Mouse (Mus musculus): ENCODE measurements around the gene Fscn2. TPM values are rescaled to one million over a fixed set of nuclear protein-coding genes. Genes with fewer than 3 reads are reported as not detected.
"Not testable (repeated sequence)": the region's sequence is repeated elsewhere in the genome, so short reads cannot be mapped to it uniquely, and the experiment has no call there.

Gene Fscn2
- total RNA-seq, 2 experiments from 2014 or later = 0.31 to 0.37 TPM

DNA sequence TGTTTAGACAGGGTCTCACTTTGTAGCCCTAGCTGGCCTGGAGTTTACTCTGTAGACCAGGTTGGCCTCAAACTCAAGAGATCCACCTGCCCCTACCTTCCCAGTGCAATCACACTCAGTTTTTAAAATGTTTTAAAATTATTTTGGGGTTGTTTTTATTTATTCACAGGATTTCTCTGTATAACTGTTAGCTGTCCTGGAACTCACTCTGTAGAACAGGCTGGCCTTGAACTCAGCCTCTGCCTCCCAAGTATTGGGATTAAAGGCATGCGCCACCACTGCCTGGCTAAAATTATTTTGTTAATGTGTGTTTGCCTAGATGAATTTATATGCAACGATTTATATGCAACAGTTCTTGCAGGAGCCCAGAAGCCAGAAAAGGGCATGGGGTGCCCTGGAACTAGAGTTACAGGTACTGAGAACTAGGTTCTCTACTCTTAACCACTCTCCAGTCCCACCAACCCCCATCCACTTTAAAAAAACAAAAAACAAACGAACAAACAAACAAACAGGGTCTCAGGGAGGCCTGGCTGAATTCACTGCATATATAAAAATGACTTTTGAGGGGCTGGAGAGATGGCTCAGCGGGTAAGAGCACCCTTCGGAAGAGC, 16.9 kb upstream of the Fscn2 start:
- DNase-seq = peak in 1 of 2 experiments; percentile 10
- intact Hi-C loops (cut with DNase I) = no loop called here

DNA sequence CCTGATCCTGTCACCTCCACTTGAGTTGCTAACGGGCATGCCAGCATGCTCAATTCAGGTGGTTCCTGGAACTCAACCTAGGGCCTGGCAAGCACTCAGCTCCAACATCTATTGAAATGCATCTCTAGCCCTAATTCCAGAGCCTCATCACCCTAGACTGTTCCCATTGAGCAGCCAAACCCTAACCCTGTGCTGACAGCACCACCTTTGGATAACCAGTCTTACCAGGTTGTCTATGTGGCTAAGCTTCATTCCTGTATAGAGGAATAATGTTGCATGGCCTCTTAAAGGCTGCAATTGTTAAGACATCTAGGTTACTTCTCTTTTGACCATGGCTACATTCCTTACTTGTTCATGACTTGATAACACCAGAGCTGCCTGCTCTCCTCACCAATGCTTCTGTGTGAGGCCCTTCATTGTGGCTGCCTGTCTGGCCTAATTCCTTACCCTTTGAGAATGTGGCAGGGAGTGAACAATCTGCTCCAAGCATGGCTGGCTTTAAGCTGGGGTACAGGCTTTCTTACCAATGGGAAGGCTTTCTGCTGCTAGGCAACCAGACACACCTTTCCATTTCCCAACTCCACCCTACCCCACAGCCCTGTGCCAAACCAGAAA, 16.2 kb upstream of the Fscn2 start:
- DNase-seq = peak in 1 of 2 experiments; percentile 15
- intact Hi-C loops (cut with DNase I) = no loop called here

DNA sequence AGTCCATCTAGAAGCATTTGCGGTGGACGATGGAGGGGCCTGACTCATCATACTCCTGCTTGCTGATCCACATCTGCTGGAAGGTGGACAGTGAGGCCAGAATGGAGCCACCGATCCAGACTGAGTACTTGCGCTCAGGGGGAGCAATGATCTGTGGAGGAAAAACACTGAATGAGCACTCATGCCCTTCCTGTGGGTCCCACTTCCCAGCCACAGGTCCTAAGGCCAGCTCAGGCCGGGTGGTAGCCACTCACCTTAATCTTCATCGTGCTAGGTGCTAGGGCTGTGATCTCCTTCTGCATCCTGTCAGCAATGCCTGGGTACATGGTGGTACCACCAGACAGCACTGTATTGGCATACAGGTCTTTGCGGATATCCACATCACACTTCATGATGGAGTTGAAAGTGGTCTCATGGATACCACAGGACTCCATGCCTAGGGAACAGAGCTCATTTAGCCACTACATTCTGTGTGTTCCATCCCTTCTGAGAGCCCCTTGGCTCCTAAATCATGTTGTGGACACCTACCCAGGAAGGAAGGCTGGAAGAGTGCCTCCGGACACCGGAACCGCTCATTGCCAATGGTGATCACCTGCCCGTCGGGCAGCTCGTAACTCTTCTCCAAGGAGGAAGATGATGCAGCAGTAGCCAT, 14.8 kb upstream of the Fscn2 start:
- intact Hi-C loops (cut with DNase I) = not testable (repeated sequence)
- DNase-seq = peak in 1 of 2 experiments; percentile 20

DNA sequence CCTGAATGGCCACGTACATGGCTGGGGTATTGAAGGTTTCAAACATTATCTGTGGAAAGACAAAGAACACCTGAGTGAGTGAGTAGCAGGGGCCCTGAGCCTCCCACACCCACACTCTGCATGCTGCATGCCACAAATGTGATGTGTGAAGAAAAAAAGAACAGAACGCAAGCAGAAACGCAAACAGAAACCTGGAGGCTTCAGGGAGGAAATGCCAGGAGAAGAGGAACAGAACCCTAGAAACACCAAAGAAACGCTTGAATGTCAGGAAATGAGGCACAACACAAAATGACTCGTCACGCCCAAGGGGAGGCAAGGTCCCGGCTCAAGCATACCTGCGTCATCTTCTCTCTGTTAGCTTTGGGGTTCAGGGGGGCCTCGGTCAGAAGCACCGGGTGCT, 14.0 kb upstream of the Fscn2 start:
- intact Hi-C loops (cut with DNase I) = no loop called here
- peak in 1 of 2 experiments; percentile 35 for DNase-seq

DNA sequence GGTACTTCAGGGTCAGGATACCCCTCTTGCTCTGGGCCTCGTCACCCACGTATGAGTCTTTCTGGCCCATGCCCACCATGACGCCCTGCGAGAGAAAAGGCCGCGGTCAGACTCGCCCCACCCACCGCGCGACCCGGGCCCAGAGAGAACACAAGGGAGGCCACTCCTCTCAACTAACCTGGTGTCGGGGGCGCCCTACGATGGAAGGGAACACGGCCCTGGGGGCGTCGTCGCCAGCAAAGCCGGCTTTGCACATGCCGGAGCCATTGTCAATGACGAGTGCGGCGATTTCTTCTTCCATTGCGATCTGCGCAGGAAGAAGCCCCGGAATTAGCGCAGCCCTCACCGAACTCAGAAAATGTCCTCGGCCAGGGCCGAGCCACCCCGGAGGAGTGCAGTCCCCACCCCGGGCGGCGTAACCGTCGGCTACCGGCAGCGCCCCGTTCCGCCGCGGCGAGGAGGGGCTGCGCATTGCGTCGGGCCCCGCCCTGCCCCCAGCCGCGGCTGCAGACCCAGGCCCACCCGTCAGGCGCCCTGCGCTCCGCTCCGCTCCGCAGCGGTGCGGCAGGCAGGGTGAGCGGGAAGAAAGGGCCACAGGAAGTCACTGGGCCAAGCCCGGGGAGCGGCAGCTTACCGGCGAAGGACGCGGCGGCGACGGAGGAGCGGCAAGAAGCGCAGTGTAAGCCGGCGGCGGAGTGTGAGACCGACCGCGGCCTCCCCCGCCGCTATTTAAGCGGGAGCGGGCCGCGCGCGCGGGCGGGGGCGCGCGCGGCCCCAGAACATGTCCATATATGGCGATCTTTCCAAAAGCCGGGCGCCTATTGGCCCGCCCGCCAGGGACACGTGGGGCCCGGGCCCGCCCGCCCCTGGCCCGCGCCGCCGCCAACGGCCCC, 13.3 kb upstream of the Fscn2 start, which contains the start of gene Actg1:
Gene Actg1, minus strand, starts transcription at position 752 of the 893 bp plus-strand sequence.
- peak; percentile 77 to 82 for DNase-seq
- intact Hi-C loops (cut with DNase I) = no loop called here

DNA sequence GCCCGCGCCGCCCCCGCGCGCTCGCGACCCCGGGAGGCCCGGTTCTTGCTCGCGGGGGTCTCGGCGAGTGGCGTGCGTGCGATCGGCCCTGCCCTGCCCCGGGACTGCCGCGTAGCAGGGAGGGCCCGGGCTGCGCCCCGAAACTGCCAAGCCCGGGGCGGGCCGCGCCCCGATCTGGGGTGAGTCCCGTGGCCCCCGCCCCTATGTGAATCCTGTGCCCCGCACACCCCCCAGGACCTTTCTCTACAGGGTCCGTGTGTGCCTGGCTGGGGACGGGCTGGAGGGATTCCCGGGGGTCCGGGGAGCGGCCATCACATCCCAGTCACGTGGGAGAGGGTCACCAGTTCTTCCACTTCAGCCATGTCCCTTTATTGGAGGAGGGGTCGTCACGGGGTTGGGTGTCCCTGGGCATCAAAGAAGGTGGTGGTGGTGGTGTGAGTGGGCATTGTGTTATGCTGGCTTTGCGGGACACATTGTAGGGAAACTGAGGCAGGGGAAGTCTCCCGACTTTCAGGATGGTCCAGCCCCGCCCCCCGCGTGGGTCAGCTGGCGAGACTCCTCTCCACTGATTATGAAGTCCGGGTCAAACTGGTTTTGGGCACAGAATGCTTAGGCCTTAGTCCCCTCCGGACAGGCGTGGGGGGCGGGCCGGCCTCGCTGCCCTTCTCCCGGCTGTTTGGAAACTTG, 12.5 kb upstream of the Fscn2 start:
- DNase-seq = peak in 1 of 2 experiments; percentile 71
- intact Hi-C loops (cut with DNase I) = no loop called here

DNA sequence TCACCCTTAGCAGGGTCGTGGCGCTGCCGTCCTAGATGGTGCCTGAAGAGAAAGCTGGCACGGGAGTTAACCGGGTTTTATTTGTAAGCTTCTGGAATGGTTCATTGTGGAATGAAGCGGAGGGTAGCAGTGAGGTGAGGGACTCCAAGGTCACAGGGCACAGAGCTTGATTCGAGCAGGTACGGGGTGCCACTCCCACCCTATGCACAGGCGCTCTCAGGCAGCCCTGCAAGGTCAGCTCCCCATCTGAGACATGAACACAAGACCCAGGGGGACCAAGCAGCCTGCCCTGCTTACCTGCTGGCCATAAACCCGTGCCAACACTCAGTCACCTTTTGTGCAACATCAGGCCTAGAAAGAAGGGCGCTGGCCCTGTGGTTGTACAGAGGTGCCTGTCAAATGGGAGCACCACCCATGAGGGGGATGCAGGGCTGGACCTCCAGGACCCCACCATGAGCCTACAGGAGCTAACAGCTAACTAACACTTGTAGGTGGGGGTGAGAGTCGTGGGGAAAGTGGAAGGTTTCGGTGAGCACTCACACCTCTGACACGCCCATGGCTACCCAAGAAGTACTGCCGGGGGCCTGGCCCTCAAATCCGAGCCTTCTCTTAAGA, 11.9 kb upstream of the Fscn2 start:
- intact Hi-C loops (cut with DNase I) = no loop called here
- peak in 1 of 2 experiments; percentile 67 for DNase-seq

DNA sequence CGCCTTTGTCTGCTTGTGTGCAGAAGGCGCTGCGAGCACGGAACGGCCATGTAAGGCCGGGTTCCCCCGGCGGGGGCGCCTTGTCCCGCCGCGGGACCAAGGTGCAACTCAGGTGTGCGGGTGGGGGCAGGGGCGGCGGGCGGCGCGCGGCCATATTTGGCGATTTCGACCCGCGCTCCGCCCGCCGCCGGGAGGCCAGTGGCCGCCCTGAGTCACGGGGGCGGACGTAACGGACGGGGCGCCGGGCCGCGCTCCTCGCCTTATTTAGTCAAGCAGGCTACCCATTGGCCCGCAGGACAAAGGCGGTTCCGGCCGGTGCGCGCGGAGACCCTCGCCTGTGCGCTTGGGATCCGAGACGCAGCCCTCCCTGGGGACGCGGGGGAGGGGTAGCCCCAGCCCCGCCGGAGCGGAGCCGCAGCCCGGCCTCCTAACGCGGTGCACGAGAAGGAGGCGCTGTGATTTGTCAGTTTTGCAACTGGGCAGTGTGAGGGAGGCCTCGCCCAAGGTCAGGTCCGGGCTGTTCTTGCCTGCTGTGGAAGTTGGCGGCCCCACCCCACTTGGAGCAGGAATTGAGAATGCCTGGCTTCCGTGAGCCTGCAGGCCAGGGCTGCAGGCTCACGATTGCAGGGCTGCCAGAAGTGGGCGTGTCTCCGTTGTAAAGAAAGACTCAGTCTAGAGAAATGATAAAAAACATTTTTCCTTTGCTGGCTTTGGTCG, 11.2 kb upstream of the Fscn2 start:
- intact Hi-C loops (cut with DNase I) = no loop called here
- DNase-seq = peak; percentile 90 to 93

DNA sequence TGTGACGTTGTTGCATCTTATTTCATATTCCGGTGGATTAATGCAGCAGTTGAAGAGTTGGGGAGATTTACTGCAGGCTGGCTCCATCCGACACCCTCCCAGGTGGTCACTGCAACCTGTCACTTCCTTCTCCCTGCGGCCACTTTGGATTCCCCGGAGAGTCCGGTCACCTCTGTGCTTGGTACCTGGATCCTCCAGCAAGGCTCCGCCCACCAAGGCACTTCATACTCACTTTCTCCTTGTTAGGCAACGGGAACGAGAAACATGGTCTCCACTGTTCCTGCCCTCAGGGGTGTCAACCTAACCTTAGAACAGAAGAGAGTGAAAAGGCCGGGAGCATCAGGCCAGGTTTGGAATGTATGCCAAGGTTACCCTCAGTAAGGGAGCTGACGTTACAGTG, 10.6 kb upstream of the Fscn2 start:
- peak in 1 of 2 experiments; percentile 41 for DNase-seq
- intact Hi-C loops (cut with DNase I) = no loop called here

DNA sequence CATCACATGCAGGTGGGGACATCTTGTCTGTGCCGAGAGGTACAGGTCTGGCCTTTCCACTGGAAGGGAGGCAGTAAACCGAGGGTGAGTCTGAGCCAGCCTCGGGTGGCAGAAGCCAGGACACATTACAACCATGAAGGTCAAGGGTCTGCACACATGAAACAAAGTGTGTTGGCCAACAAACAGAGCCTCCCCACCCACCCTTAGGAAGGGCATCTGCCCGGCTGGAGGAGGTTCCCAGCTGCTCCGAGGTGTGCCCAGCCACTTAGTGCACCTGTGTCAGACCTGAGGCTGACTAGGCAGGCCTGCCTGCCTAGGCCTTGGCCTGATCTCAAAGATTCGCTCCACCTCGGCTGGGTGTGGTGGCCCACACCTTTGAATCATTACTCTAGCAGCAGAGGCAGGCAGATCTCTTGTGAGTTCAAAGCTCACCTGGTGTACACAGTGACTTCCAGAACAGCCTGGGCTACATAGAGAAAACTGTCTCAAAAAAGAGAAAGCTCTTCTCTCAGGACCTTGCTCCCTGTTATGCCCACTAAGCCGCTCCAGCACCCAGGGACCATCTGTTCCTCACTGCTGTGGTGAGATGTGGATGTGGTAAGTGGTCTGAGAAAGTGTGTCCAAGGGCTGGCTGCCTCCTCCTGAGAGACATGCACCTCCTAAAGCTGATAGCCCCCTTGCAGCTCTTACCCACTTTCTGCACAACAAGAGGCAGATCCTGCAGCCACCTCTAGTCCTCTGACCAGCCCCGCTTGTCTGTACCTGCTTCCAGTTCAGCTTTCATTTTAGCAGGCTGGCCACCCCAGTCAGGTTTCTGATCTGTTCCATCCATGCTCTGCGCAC, 9.9 kb upstream of the Fscn2 start:
- intact Hi-C loops (cut with DNase I) = no loop called here

DNA sequence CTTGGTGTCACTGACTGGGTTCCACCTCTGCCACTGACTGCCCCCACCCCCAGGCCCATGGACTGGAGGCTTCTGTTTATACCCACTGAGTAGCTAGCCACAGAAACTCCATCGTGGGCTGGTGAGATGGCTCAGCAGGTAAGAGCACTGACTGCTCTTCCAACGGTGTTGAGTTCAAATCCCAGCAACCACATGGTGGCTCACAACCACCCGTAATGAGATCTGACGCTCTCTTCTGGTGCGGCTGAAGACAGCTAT, 9.3 kb upstream of the Fscn2 start:
- DNase-seq; intact Hi-C loops (cut with DNase I): not testable (repeated sequence)

More for the DNA sequence above, 9.9 kb upstream of the Fscn2 start:
- DNase-seq = peak in 1 of 2 experiments; percentile 20

DNA sequence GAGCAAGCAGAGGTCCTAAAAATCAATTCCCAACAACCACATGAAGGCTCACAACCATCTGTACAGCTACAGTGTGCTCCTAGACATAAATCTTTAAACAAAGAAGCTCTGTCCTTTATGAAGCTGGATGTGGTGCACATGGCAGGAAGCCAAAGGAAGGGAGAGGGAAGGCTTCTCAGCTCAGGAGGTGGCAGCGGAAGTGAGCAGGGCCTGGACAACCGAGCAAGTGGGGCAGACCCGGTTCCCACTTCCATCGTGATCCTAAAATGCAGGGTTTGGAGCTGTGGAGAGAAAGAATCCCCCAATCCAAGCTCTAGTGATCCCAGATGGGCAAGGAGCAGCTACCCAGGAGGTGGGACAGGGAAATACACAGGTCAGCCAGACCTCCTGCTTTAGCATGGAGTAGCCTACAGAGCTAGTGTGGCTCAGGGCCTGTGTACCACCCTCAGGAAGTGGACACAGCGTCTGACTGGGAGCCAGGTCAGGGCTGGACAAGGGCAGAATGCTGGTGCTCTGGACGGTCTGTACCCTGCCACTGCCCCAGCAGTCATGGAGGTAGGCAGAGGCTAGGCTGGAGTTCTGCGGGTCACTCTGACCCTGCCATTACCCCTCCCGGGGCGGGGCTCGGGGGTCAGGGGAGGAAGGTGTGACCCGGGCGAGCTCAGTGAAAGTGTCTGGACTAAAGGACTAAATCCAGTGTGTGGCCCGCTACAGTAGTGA, 8.6 kb upstream of the Fscn2 start:
- peak in 1 of 2 experiments; percentile 18 for DNase-seq
- intact Hi-C loops (cut with DNase I) = no loop called here

DNA sequence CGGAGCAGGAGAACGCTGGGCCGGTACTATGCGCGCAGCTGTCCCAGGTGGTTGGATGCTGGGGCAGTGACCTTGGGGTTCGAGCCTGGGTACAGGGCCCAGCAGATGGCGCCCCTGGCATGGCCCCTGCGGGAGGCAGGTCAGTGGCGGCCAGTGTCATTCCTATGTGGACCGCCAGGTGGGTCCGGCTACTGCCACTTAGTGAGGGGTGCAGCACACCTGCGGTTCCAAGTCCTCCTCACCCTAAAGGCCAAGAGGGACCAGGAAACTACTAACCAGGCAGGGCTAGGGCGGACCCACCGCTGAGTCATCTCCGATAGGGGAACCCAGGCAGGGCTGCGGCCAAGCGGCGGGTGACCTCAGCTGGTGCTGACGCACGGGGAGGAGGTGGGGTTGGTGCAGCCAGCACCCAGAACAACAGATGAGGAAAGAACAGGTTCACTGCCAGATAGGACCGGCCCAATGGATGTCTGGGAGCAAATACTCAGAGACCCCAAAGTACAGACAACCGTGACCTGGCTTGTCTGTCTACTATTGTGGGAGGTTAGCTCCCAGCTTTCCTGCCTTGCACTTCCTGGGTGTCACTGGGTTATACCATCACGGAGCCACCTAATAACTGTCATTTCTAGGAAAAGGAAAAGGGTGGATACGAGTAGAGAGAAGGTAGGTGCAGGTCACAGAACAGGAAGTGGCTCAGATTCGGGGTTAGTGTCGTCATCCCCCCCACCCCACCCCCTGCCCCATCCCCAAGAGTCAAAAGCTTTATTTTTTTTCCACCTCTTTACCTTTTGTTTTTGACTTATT, 7.6 kb upstream of the Fscn2 start:
- intact Hi-C loops (cut with DNase I) = no loop called here
- DNase-seq = peak; percentile 81

DNA sequence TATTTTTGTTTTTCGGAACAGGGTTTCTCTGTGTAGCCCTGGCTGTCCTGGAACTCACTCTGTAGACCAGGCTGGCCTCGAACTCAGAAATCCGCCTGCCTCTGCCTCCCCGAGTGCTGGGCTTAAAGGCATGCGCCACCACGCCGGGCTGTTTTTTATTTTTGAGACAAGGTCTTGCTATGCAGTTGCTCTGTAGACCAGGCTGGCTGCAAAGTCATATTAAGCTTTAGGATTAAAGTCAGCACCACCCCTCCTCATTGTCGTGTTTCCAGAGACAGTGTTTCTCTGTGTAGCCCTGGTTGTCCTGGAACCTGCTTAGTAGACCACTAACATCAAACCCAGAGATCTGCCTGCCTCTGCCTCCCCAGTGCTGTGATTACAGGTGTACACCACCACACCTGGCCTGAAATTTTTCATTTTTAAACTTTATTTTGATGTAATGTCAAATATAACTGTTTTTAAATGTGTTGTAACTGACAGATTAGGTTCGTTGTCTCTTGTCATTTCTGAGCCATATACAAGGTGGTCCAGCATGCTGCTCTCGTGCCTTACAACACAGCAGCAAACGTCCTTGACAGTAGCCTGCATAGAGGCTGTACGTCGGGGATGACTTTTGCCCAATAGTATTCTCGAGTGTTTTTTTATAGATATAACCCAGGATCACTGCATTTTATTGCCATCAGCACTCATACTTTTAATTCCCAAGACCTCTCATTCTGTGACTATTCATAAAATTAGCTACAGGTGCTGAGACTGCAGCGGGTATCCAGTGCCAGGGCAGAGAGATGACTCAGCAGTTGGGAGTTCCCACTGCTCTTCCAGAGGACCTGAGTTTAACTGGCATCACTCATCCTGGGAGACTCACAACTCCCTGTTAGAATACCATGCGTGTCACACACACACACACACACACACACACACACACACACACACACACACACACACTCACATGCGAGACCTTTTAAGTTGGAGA, 6.7 kb upstream of the Fscn2 start:
- intact Hi-C loops (cut with DNase I) = no loop called here
- peak in 1 of 2 experiments; percentile 12 for DNase-seq

DNA sequence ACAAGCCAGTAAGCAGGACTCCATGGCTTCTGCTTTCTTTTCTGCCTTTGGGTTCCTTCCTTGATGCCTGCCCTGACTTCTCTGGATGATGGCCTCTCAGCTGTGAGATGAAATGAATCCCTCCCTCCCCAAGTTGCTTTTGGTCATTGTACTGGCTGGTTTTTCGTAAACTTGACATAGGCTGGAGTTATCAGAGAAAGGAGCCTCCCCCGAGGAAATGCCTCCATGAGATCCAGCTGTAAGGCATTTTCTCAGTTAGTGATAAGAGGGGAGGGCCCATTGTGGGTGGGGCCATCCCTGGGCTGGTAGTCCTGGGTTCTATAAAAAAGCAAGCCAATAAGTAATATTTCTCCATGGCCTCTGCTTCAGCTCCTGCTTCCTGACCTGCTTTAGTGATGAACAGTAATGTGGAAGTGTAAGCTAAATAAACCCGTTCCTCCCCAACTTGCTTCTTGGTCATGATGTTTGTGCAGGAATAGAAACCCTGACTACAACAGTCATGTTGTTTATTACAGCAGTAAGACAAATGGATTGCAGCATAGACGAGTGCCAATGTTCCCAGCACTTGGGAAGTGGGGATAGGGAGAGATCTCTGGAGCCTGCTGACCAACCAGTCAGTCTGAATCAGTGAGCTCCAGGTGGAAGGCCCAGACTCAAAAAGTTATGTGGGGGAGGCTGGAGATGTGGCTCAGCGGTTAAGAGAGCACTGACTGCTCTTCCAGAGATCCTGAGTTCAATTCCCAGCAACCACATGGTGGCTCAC, 5.9 kb upstream of the Fscn2 start:
- intact Hi-C loops (cut with DNase I) = no loop called here
- peak in 1 of 2 experiments; percentile 8 for DNase-seq
